In genomic region chr6:125433704-125434447, GRCm38 (mm10) we compare ENCODE assay signal across 15 mouse cellular contexts. TPM values are rescaled to one million over a fixed set of nuclear protein-coding genes. Genes with fewer than 3 reads are reported as not detected.
DNase-seq lines count a peak whose midpoint lies in the region; ATAC-seq and TF ChIP-seq lines count a peak whose summit lies in the region.
"Had no signal": no experiment of that assay in that cellular context is flagged by ENCODE, and none has a peak within 500 bp of the region (broad histone marks: within the 10 kb centered on the region; RNA-seq: fewer than 3 reads in every experiment).

No protein-coding gene starts in this region.

- H3K36me3 ChIP-seq in E14TG2a.4 (ENCODE audit: insufficient read depth, low read length): peaks cover 18% of the 10 kb centered on the region
- no peaks in the 10 kb centered on the region for H3K36me3 ChIP-seq in intestine, embryonic 14.5 days (ENCODE audit: control insufficient read depth, insufficient read depth, low read length)
- H3K36me3 ChIP-seq: embryonic facial prominence, embryonic 13.5 days; G1E; limb, embryonic 12.5 days; midbrain, embryonic 13.5 days had no signal

- peaks cover 70% of the 10 kb centered on the region for H3K4me1 ChIP-seq in E14TG2a.4 (replicated peaks; ENCODE audit: low read depth, low read length)
- peaks cover 4% of the 10 kb centered on the region for H3K4me1 ChIP-seq in intestine, embryonic 14.5 days (replicated peaks; ENCODE audit: control insufficient read depth, insufficient read depth, low read length)

- no peak overlapping the region for H3K27ac ChIP-seq in intestine, embryonic 14.5 days (ENCODE audit: low read depth)
- H3K27ac ChIP-seq: embryonic facial prominence, embryonic 13.5 days; limb, embryonic 12.5 days; midbrain, embryonic 13.5 days had no signal

- peaks cover 22% of the 10 kb centered on the region for H3K9me3 ChIP-seq in E14TG2a.4 (ENCODE audit: low read length)
- no peaks in the 10 kb centered on the region for H3K9me3 ChIP-seq in intestine, embryonic 14.5 days (ENCODE audit: control insufficient read depth, low read length)
- H3K9me3 ChIP-seq: embryonic facial prominence, embryonic 13.5 days; limb, embryonic 12.5 days; midbrain, embryonic 13.5 days had no signal

- H3K27me3 ChIP-seq in E14TG2a.4 (ENCODE audit: insufficient read depth, low read length): no peaks in the 10 kb centered on the region
- H3K27me3 ChIP-seq in intestine, embryonic 14.5 days (replicated peaks; ENCODE audit: control insufficient read depth, insufficient read depth, low read length): no peaks in the 10 kb centered on the region
- H3K27me3 ChIP-seq: embryonic facial prominence, embryonic 13.5 days; midbrain, embryonic 13.5 days had no signal

- 63% methylated on average over 6 of the region's 6 CpGs for WGBS in intestine, embryonic 14.5 days

- H3K4me3 ChIP-seq in E14TG2a.4 (replicated peaks; ENCODE audit: low read length): peak overlapping the region; percentile 51
- H3K4me3 ChIP-seq in intestine, embryonic 14.5 days (ENCODE audit: low read depth, low read length): no peak overlapping the region
- H3K4me3 ChIP-seq: embryonic facial prominence, embryonic 13.5 days; limb, embryonic 12.5 days; midbrain, embryonic 13.5 days had no signal

- no peak overlapping the region for H3K9ac ChIP-seq in intestine, embryonic 14.5 days (ENCODE audit: low read length)
- H3K9ac ChIP-seq: embryonic facial prominence, embryonic 13.5 days; forebrain, postnatal 0 days; limb, embryonic 12.5 days; midbrain, embryonic 13.5 days had no signal

- intact Hi-C loops in heart, postnatal 25 days (cut with DNase I): no loop called here

- peak; percentile 90 for DNase-seq in heart, adult 11 months
- no peak for DNase-seq in heart, postnatal 25 days (ENCODE audit: low spot score)
- no peak for DNase-seq in intestine, embryonic 14.5 days (ENCODE audit: low spot score)
- peak; percentile 21 for DNase-seq in naive thymus-derived CD4-positive, alpha-beta T cell, adult 2 months (ENCODE audit: low read depth)
- no peak for DNase-seq in cerebellum, adult 8-10 months
- DNase-seq in layer of hippocampus, adult 11-12 months (ENCODE audit: low spot score): no peak
- DNase-seq in frontal cortex, adult 2 months (ENCODE audit: extremely low spot score in 1 of 2, low spot score in 1 of 2): no peak
- DNase-seq: forebrain, postnatal 0 days; heart, postnatal 36 days; kidney, postnatal 25 days had no signal

- no peak for TF ChIP-seq CTCF in E14TG2a.4 (conservative IDR thresholded peaks at IDR 0.05; ENCODE audit: low read length)

- peak; percentile 82 for ATAC-seq in intestine, embryonic 14.5 days (replicated peaks; ENCODE audit: low FRiP score, low TSS enrichment, low read depth)
- ATAC-seq: forebrain, postnatal 0 days; midbrain, embryonic 13.5 days had no signal

- H3K4me2 ChIP-seq in intestine, embryonic 14.5 days (ENCODE audit: low read length): no peak overlapping the region
- H3K4me2 ChIP-seq: embryonic facial prominence, embryonic 13.5 days; limb, embryonic 12.5 days; midbrain, embryonic 13.5 days had no signal

RNA-seq across cellular contexts. Expression of gene Plekhg6, which starts 53.3 kb away (rescaled TPM):
- total RNA-seq in heart, postnatal 25 days (2021): not detected
- 2.4 and 2.8 TPM in 2 replicates for polyA plus RNA-seq in intestine, embryonic 14.5 days (2014; fragmentation: Nextera tagmentation; extraction: Ambion mirVana)
- polyA plus RNA-seq in frontal cortex, adult 2 months (2012; rRNA removed): 0.04 and 0.13 TPM in 2 replicates
- total RNA-seq: G1E; heart, postnatal 36 days had no signal
- polyA plus RNA-seq: G1E had no signal

Comparison
In these comparisons a context has a peak if more than half of its experiments do, and no peak if none do; other contexts are left out.
1. DNase-seq: peak in heart, adult 11 months (single experiment) and naive thymus-derived CD4-positive, alpha-beta T cell, adult 2 months (single experiment); none in heart, postnatal 25 days (single experiment), intestine, embryonic 14.5 days (single experiment), cerebellum, adult 8-10 months (single experiment), layer of hippocampus, adult 11-12 months (single experiment) and frontal cortex, adult 2 months (0 of 2).